Mouse (Mus musculus) ES-CJ7 (cell line): ENCODE measurements around the gene Rhof.

Source experiments
- DNase-seq: peaks from one replicate; pipeline ENCODE4 v3.0.0; 2011; ENCODE audit warnings: low read depth, low spot score

Gene Rhof

GRCm38 (mm10) chr5:123132308-123133071 lies at the start of gene Rhof:
Gene Rhof (minus strand): TSS chr5:123132692.
- DNase-seq = peak; percentile 92

- DNase-seq = no peak
These were observed 49.0 kb upstream of the Rhof start for GRCm38 (mm10) chr5:123181536-123181935.

- DNase-seq = no peak
These were observed 47.9 kb upstream of the Rhof start for GRCm38 (mm10) chr5:123180390-123180789.

- no peak for DNase-seq
These were observed 46.3 kb upstream of the Rhof start for GRCm38 (mm10) chr5:123178792-123179191.

- DNase-seq = peak; percentile 96
These were observed 39.3 kb upstream of the Rhof start for GRCm38 (mm10) chr5:123171646-123172350.

- DNase-seq = no peak
These were observed 37.9 kb upstream of the Rhof start for GRCm38 (mm10) chr5:123170365-123170764.

- no peak for DNase-seq
These were observed 36.8 kb upstream of the Rhof start, which contains the start of gene Psmd9 for GRCm38 (mm10) chr5:123169284-123169683. Gene Psmd9 (plus strand): TSS chr5:123169413.

- DNase-seq = no peak
These were observed 35.1 kb upstream of the Rhof start for GRCm38 (mm10) chr5:123167591-123167990.

- no peak for DNase-seq
These were observed 33.9 kb upstream of the Rhof start for GRCm38 (mm10) chr5:123166437-123166836.

- DNase-seq = peak; percentile 75
These were observed 30.4 kb upstream of the Rhof start for GRCm38 (mm10) chr5:123162942-123163341.

- no peak for DNase-seq
These were observed 27.8 kb upstream of the Rhof start for GRCm38 (mm10) chr5:123160341-123160740.

GRCm38 (mm10) chr5:123159866-123160265 lies 27.4 kb upstream of the Rhof start:
- DNase-seq = no peak

- DNase-seq = no peak
These were observed 27.0 kb upstream of the Rhof start for GRCm38 (mm10) chr5:123159446-123159845.

GRCm38 (mm10) chr5:123157972-123158371 lies 25.5 kb upstream of the Rhof start:
- DNase-seq = peak; percentile 99

GRCm38 (mm10) chr5:123156763-123157162 lies 24.3 kb upstream of the Rhof start:
- no peak for DNase-seq

- DNase-seq = peak; percentile 83
These were observed 22.9 kb upstream of the Rhof start for GRCm38 (mm10) chr5:123155425-123155824.

GRCm38 (mm10) chr5:123152901-123153300 lies 20.4 kb upstream of the Rhof start:
- no peak for DNase-seq

- no peak for DNase-seq
These were observed 19.3 kb upstream of the Rhof start for GRCm38 (mm10) chr5:123151707-123152362.

- peak; percentile 92 for DNase-seq
These were observed 18.6 kb upstream of the Rhof start for GRCm38 (mm10) chr5:123151077-123151476.

GRCm38 (mm10) chr5:123150641-123151040 lies 18.1 kb upstream of the Rhof start:
- peak; percentile 81 for DNase-seq

GRCm38 (mm10) chr5:123149451-123150400 lies 17.2 kb upstream of the Rhof start:
- DNase-seq = peak; percentile 93
